Mouse (Mus musculus): Measurements from ENCODE around the gene Dpp8. TPM values are rescaled to one million over a fixed set of nuclear protein-coding genes. Genes with fewer than 3 reads are reported as not detected.
A peak's percentile ranks its signal among the peaks of the same experiment; 100 is the strongest.

Dpp8 gene
- total and polyA plus RNA-seq, 2 experiments from 2014 or later = 28.1 to 86.9 TPM

DNA sequence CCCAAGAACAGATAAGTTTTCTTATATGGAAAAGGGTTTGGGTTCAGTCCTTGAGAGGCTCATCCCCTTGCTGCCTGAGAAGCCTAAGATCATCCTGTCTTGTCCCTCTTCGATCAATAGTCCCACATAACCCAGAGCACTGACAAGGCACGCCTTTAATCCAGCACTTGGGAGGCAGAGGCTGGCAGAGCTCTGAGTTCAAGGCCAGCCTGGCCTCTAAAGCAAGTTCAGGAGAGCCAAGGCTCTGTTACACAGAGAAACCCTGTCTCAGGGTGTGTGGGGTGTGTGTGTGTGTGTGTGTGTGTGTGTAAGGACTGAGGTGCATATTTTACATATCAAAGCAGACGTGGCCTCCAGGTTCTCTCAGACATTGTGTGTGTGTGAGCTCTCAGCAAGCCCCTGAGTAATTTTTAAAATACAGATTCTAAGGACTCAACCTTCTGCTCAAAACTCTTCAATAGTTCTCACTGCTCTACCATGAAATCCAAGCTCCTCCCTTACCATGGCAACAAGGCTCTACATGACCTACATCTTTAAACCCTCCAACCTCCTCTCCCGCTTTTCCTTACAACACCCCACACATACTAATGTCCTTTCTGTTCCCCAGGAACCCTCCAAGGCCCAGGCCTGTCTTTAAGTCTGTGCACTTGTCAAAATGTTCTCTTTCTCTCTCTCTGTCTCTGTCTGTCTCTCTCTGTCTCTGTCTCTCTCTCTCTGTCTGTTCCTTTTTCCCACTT lies 15.8 kb upstream of the Dpp8 start:
- TF ChIP-seq CTCF (IDR thresholded peaks at IDR 0.05) = no peak
- H3K4me1 ChIP-seq (ENCODE audit: insufficient read depth, low read length) = peaks cover 36% of the 10 kb centered on the region
- H3K27me3 ChIP-seq (ENCODE audit: insufficient read depth, low read length) = no peaks in the 10 kb centered on the region
- no peak overlapping the region for H3K9ac ChIP-seq (replicated peaks; ENCODE audit: low read length, poor library complexity, severe bottlenecking)
- H3K36me3 ChIP-seq (ENCODE audit: insufficient read depth, low read length) = no peaks in the 10 kb centered on the region
- no peak overlapping the region for H3K4me3 ChIP-seq (ENCODE audit: low read depth, low read length)
- peak; percentile 63 for DNase-seq (ENCODE audit: low spot score)
- ATAC-seq (ENCODE audit: low FRiP score) = peak; percentile 49; the same call in 1 of the 2 replicates
- 54% methylated on average over 4 of the region's 4 CpGs for WGBS
- H3K9me3 ChIP-seq (ENCODE audit: low read length) = no peaks in the 10 kb centered on the region
- H3K4me2 ChIP-seq (ENCODE audit: low read depth, low read length, poor library complexity, severe bottlenecking) = peak overlapping the region; percentile 28
- H3K27ac ChIP-seq (ENCODE audit: low read depth, low read length) = peak overlapping the region; percentile 68

DNA sequence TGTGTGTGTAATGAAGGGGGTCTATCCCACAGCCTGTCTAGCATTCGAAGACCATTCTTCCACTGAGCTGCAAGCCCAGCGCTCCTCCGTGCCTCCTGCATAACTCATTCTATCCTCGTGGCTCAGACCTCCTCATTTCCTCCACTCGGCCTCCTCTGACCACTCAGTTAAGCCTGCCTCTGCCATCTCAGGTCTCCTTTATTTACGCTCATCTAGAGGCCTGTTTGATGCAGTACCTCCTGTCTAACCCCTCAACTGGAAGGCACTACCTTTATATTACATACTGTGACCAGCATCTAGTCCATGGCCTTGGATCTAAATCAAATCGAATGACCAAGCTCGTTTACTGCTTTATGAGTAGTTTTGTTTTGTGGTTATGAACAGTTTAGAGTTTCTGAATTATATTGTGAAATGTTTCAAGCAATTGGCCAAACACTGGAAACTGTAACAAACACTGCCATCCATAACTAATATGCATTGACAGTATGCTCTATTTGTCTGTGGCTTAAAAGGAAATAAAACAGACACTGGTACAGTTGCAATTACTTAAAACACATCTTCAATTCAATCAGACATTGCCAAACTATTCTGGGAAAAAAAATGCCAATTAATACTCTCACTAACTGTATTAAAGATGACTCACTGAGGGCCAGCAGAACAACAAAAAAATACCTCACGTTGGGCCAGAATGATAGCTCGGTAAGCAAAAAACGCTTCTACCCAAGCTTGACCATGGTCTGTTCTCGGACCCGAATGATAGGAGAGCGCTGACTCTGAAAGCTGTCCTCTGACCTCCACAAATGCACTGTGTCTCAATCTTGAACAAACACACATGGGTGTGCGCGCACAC lies 15.0 kb upstream of the Dpp8 start:
- no peaks in the 10 kb centered on the region for H3K36me3 ChIP-seq (ENCODE audit: insufficient read depth, low read length)
- H3K4me3 ChIP-seq (ENCODE audit: low read depth, low read length) = no peak overlapping the region
- H3K4me1 ChIP-seq (ENCODE audit: insufficient read depth, low read length) = peaks cover 36% of the 10 kb centered on the region
- H3K9ac ChIP-seq (replicated peaks; ENCODE audit: low read length, poor library complexity, severe bottlenecking) = no peak overlapping the region
- TF ChIP-seq CTCF (IDR thresholded peaks at IDR 0.05) = no peak
- no peaks in the 10 kb centered on the region for H3K9me3 ChIP-seq (ENCODE audit: low read length)
- peak overlapping the region; percentile 68 for H3K27ac ChIP-seq (ENCODE audit: low read depth, low read length)
- no peaks in the 10 kb centered on the region for H3K27me3 ChIP-seq (ENCODE audit: insufficient read depth, low read length)
- H3K4me2 ChIP-seq (ENCODE audit: low read depth, low read length, poor library complexity, severe bottlenecking) = peak overlapping the region; percentile 20
- WGBS = 65% methylated on average over 16 of the region's 16 CpGs
- ATAC-seq (ENCODE audit: low FRiP score) (no peak), DNase-seq (ENCODE audit: low spot score) (no peak)

DNA sequence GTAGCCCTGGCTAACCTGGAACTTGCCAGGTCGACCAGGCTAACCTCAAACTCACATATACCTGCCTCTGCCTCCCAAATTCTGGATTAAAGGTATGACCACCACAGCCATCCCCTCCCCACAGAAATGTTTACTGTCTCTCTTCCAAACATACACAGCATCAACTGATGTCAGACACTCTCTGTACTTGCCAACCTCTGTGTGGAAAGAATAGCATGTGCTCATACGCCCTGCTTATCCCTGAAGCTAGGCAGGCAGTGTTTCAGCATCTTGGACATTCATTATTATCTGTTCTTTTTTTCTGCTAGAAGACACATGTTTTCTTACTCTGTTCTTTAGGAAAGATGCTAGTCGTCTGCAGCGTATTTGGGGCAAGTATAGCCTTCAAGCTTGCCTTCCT lies 14.3 kb upstream of the Dpp8 start:
- Histone ChIP-seq H3K9me3 (ENCODE audit: low read length) (no peaks in the 10 kb centered on the region), H3K4me3 (ENCODE audit: low read depth, low read length) (no peak overlapping the region), H3K4me1 (ENCODE audit: insufficient read depth, low read length) (peaks cover 36% of the 10 kb centered on the region), H3K36me3 (ENCODE audit: insufficient read depth, low read length) (no peaks in the 10 kb centered on the region), H3K4me2 (ENCODE audit: low read depth, low read length, poor library complexity, severe bottlenecking) (peak overlapping the region; percentile 26), H3K27me3 (ENCODE audit: insufficient read depth, low read length) (no peaks in the 10 kb centered on the region), H3K9ac (replicated peaks; ENCODE audit: low read length, poor library complexity, severe bottlenecking) (no peak overlapping the region), H3K27ac (ENCODE audit: low read depth, low read length) (peak overlapping the region; percentile 43; the same call in 1 of the 2 replicates)
- TF ChIP-seq CTCF (IDR thresholded peaks at IDR 0.05) = no peak
- WGBS = 80% methylated on average over 4 of the region's 4 CpGs
- ATAC-seq (ENCODE audit: low FRiP score) (no peak), DNase-seq (ENCODE audit: low spot score) (no peak)

DNA sequence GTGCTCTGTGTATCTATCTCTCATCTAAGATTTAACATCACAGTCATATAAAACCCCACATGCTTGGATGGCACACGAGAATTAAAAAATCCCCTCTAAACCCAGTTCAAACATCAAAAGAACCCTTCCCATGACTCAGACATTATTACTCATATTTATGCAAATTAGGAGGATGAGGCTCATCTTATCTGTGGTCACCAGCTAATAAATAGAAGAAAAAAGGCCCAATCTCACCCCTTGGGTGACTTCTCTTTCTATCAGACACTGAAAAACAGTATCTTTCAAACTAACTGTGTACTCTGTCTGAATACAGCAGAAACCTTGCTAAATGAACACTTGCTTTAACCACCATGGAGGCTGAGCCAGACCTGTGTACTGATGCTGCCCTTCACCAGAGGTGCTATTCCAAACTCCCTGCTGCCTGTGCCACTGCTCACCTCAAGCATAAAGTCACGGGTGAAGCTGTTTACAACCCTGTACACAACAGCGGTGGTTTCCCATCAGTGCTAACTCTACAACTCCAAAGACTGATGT lies 13.6 kb upstream of the Dpp8 start:
- H3K4me1 ChIP-seq (ENCODE audit: insufficient read depth, low read length) = peaks cover 36% of the 10 kb centered on the region
- no peaks in the 10 kb centered on the region for H3K36me3 ChIP-seq (ENCODE audit: insufficient read depth, low read length)
- no peak overlapping the region; the same call in 1 of the 2 replicates for H3K9ac ChIP-seq (replicated peaks; ENCODE audit: low read length, poor library complexity, severe bottlenecking)
- H3K27me3 ChIP-seq (ENCODE audit: insufficient read depth, low read length) = no peaks in the 10 kb centered on the region
- ATAC-seq (ENCODE audit: low FRiP score) (no peak), DNase-seq (ENCODE audit: low spot score) (no peak)
- peak overlapping the region; percentile 76 for H3K4me2 ChIP-seq (ENCODE audit: low read depth, low read length, poor library complexity, severe bottlenecking)
- H3K9me3 ChIP-seq (ENCODE audit: low read length) = no peaks in the 10 kb centered on the region
- no peak overlapping the region for H3K27ac ChIP-seq (ENCODE audit: low read depth, low read length)
- TF ChIP-seq CTCF (IDR thresholded peaks at IDR 0.05) = no peak
- H3K4me3 ChIP-seq (ENCODE audit: low read depth, low read length) = no peak overlapping the region; the same call in 1 of the 2 replicates
- WGBS = 56% methylated on average over 3 of the region's 3 CpGs

DNA sequence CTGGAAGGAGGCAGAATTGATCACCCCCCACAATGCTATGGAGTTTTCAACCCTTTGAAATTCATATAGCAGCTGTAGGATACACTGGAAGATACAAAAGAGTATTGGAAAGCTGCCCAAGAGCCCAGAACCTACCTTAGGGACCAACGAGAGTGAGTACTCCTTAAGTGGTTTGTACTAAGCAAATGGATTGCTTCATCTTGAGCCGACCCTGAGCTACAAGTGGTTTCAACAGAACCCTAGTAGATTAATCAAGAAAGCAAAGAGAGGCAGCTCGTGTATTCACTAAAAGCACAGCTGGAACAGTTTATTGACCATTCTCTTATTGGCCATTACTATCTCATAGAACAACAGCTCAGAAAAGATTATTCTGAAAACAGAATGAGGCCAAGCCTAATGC lies 13.1 kb upstream of the Dpp8 start:
- ATAC-seq (ENCODE audit: low FRiP score) (no peak), DNase-seq (ENCODE audit: low spot score) (no peak)
- Histone ChIP-seq H3K9ac (replicated peaks; ENCODE audit: low read length, poor library complexity, severe bottlenecking) (no peak overlapping the region), H3K27ac (ENCODE audit: low read depth, low read length) (no peak overlapping the region), H3K4me2 (ENCODE audit: low read depth, low read length, poor library complexity, severe bottlenecking) (peak overlapping the region; percentile 76), H3K27me3 (ENCODE audit: insufficient read depth, low read length) (no peaks in the 10 kb centered on the region), H3K4me1 (ENCODE audit: insufficient read depth, low read length) (peaks cover 36% of the 10 kb centered on the region), H3K4me3 (ENCODE audit: low read depth, low read length) (no peak overlapping the region; the same call in 1 of the 2 replicates), H3K9me3 (ENCODE audit: low read length) (no peaks in the 10 kb centered on the region), H3K36me3 (ENCODE audit: insufficient read depth, low read length) (no peaks in the 10 kb centered on the region)
- no peak for TF ChIP-seq CTCF (IDR thresholded peaks at IDR 0.05)
- 58% methylated on average over 3 of the region's 3 CpGs for WGBS
